Mouse (Mus musculus): ENCODE measurements around the gene Mdm4. TPM values are rescaled to one million over a fixed set of nuclear protein-coding genes. Genes with fewer than 3 reads are reported as not detected.

Mdm4 gene
- polyA plus RNA-seq (2012; rRNA removed): 103 and 122 TPM in 2 replicates

DNA sequence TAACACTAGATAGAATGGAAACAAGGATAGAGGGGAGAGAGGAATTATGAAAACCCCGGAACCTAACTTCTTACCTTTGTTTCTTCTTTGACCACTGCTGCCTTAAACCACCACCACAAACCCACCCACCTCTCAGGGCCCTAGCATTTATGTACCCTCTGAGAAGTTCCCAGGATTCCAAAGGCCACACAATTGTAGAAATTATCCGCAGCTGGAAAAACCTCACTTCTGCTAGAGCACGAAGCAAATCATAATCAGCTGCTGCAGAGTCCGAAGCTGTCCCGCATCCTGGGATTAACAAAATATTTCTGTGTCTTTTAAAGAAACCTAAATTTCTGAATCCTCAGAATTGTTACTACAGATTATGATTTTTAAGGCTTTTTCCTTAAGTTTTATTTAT lies at the start of gene Mdm4:
Mdm4 (minus strand) TSS at position 101 of the 400 bp plus-strand sequence.

GRCm38 (mm10) chr1:133045011-133045860 lies 14.9 kb upstream of the Mdm4 start, which contains the start of gene Pik3c2b:
TSS of gene Pik3c2b (plus strand) at chr1:133045667.

Other genes starting within 250 kb of the Mdm4 start
- 8.4 and 8.8 TPM in 2 replicates for gene Lrrn2, start 150.3 kb downstream of the Mdm4 start, polyA plus RNA-seq (2012; rRNA removed)
- 22.9 and 26.5 TPM in 2 replicates for gene Pik3c2b, start 15.1 kb upstream of the Mdm4 start, polyA plus RNA-seq (2012; rRNA removed)
- gene Ppp1r15b, start 100.6 kb upstream of the Mdm4 start, polyA plus RNA-seq (2012; rRNA removed): 36.6 and 37.6 TPM in 2 replicates
- 34.2 and 52.2 TPM in 2 replicates for gene Plekha6, start 133.6 kb upstream of the Mdm4 start, polyA plus RNA-seq (2012; rRNA removed)